Mouse (Mus musculus): ENCODE measurements around the gene Setd4.

DNA sequence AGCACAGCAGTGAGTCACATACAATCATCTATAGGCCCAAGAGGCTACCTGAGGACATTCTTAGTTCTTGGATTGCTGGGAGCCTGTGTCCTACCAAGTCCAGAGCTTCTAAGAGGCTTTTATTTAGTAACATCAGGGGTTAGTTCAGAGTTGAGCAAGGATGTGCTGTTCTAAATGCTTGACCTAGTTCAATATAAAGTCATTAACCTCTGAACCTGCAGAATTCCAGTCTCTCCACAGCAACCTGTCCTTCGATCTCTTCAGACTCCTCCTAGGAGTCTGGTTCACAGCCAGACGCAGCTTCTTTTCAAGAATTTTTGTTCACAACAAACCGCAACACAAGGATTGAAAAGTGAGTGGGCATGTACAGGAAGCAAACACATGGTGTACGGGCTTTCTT, 7.1 kb upstream of the Setd4 start:
- no peak for TF ChIP-seq CTCF (IDR thresholded peaks at IDR 0.05; ENCODE audit: low read depth)
- TF ChIP-seq EP300 (IDR thresholded peaks at IDR 0.05; ENCODE audit: low read depth) = no peak
